Mouse (Mus musculus) midbrain, embryonic 13.5 days (tissue): ENCODE measurements around the gene Acvr1b. TPM values are rescaled to one million over a fixed set of nuclear protein-coding genes. Genes with fewer than 3 reads are reported as not detected.

Source experiments
- ATAC-seq: fragments of 200-750 bp; cut with Nextera tagmentation; 2 replicates; pipeline ENCODE4 v1.8.0; 2017; ENCODE audit warnings: mild to moderate bottlenecking, moderate TSS enrichment, moderate library complexity
- H3K27ac ChIP-seq: fragments of 300-500 bp; sonication (generic); 2 replicates; pipeline ENCODE4 v1.5.1; 2015; ENCODE audit warnings: inconsistent platforms, mild to moderate bottlenecking, moderate library complexity
- H3K27me3 ChIP-seq: fragments of 300-500 bp; sonication (generic); 2 replicates; pipeline ENCODE4 v1.6.1; 2015; ENCODE audit warnings: mild to moderate bottlenecking, inconsistent platforms
- H3K36me3 ChIP-seq: fragments of 300-500 bp; sonication (generic); 2 replicates; pipeline ENCODE4 v1.6.1; 2015; ENCODE audit warnings: mild to moderate bottlenecking, inconsistent platforms
- H3K4me1 ChIP-seq: fragments of 300-500 bp; sonication (generic); replicated peaks from 2 replicates; pipeline ENCODE4 v1.6.1; 2015; ENCODE audit warnings: inconsistent platforms
- H3K4me2 ChIP-seq: fragments of 300-500 bp; sonication (generic); replicated peaks from 2 replicates; pipeline ENCODE4 v1.6.1; 2015; ENCODE audit warnings: moderate library complexity, mild to moderate bottlenecking, inconsistent platforms
- H3K4me3 ChIP-seq: fragments of 300-500 bp; sonication (generic); replicated peaks from 2 replicates; pipeline ENCODE4 v1.5.1; 2015; ENCODE audit warnings: mild to moderate bottlenecking, inconsistent platforms
- H3K9ac ChIP-seq: fragments of 300-500 bp; sonication (generic); replicated peaks from 2 replicates; pipeline ENCODE4 v1.6.1; 2015; ENCODE audit warnings: mild to moderate bottlenecking, inconsistent platforms
- H3K9me3 ChIP-seq: fragments of 300-500 bp; sonication (generic); 2 replicates; pipeline ENCODE4 v1.6.1; 2016; ENCODE audit warnings: mild to moderate bottlenecking, inconsistent platforms
- WGBS: fragments of 180-500 bp; shearing (Covaris S2); methylation state at CpG from one replicate; pipeline ENCODE4 v1.1.7; 2015; 5-methylcytosine and 5-hydroxymethylcytosine counted together
- polyA plus RNA-seq: library from polyadenylated mRNA; unstranded; fragments of >200 nt; fragmentation: Nextera tagmentation; extraction: Ambion mirVana; gene quantifications from 2 replicates; pipeline ENCODE4 v1.2.1, GENCODE M21; 2015

Gene Acvr1b
- polyA plus RNA-seq, 1 experiment from 2014 or later: 19.2 TPM

- no peaks in the 10 kb centered on the region for H3K9me3 ChIP-seq
- no peaks in the 10 kb centered on the region for H3K36me3 ChIP-seq
- peaks cover 19% of the 10 kb centered on the region for H3K4me1 ChIP-seq
- ATAC-seq: no peak
- H3K4me3 ChIP-seq: no peak overlapping the region
- no peak overlapping the region for H3K4me2 ChIP-seq
- H3K9ac ChIP-seq: no peak overlapping the region
- peaks cover 24% of the 10 kb centered on the region for H3K27me3 ChIP-seq
- H3K27ac ChIP-seq: no peak overlapping the region
- WGBS: 66% methylated on average over 11 of the region's 11 CpGs
These were observed 6.3 kb upstream of the Acvr1b start for GRCm38 (mm10) chr15:101167553-101167952.

GRCm38 (mm10) chr15:101169910-101170309 lies 4.0 kb upstream of the Acvr1b start:
- Histone ChIP-seq H3K27me3 (peaks cover 28% of the 10 kb centered on the region), H3K4me2 (no peak overlapping the region), H3K4me1 (no peaks in the 10 kb centered on the region), H3K36me3 (no peaks in the 10 kb centered on the region), H3K4me3 (no peak overlapping the region), H3K27ac (no peak overlapping the region), H3K9ac (no peak overlapping the region), H3K9me3 (no peaks in the 10 kb centered on the region)
- no peak for ATAC-seq
- 89% methylated on average over 5 of the region's 5 CpGs for WGBS

- peaks cover 2% of the 10 kb centered on the region for H3K4me1 ChIP-seq
- no peaks in the 10 kb centered on the region for H3K9me3 ChIP-seq
- H3K27ac ChIP-seq: no peak overlapping the region
- H3K27me3 ChIP-seq: peaks cover 28% of the 10 kb centered on the region
- 79% methylated on average over 10 of the region's 10 CpGs for WGBS
- no peak for ATAC-seq
- no peak overlapping the region for H3K4me2 ChIP-seq
- H3K9ac ChIP-seq: no peak overlapping the region
- no peaks in the 10 kb centered on the region for H3K36me3 ChIP-seq
- H3K4me3 ChIP-seq: no peak overlapping the region
These were observed 3.4 kb upstream of the Acvr1b start for GRCm38 (mm10) chr15:101170413-101170980.

GRCm38 (mm10) chr15:101171272-101171671 lies 2.6 kb upstream of the Acvr1b start:
- no peak overlapping the region for H3K4me3 ChIP-seq
- no peaks in the 10 kb centered on the region for H3K9me3 ChIP-seq
- no peak overlapping the region for H3K9ac ChIP-seq
- ATAC-seq: no peak
- H3K27me3 ChIP-seq: peaks cover 28% of the 10 kb centered on the region
- peaks cover 10% of the 10 kb centered on the region for H3K4me1 ChIP-seq
- 77% methylated on average over 4 of the region's 4 CpGs for WGBS
- no peak overlapping the region for H3K4me2 ChIP-seq
- no peak overlapping the region for H3K27ac ChIP-seq
- no peaks in the 10 kb centered on the region for H3K36me3 ChIP-seq

GRCm38 (mm10) chr15:101172016-101172415 lies 1.9 kb upstream of the Acvr1b start:
- no peaks in the 10 kb centered on the region for H3K9me3 ChIP-seq
- no peak for ATAC-seq
- 91% methylated on average over 2 of the region's 2 CpGs for WGBS

GRCm38 (mm10) chr15:101174294-101175130 lies 645 bp downstream of the Acvr1b start:
- peak overlapping the region; percentile 80 for H3K4me2 ChIP-seq
- H3K36me3 ChIP-seq: no peaks in the 10 kb centered on the region
- peak overlapping the region; percentile 98 for H3K9ac ChIP-seq
- ATAC-seq: peak; percentile 78
- peak overlapping the region; percentile 71 for H3K4me3 ChIP-seq
- WGBS: under 1% methylated on average over 43 of the region's 46 CpGs
- peaks cover 22% of the 10 kb centered on the region for H3K27me3 ChIP-seq
- H3K27ac ChIP-seq: peak overlapping the region; percentile 89
- peaks cover 41% of the 10 kb centered on the region for H3K4me1 ChIP-seq
- H3K9me3 ChIP-seq: no peaks in the 10 kb centered on the region

More at GRCm38 (mm10) chr15:101172016-101172415, 1.9 kb upstream of the Acvr1b start:
- no peak overlapping the region for H3K4me3 ChIP-seq
- H3K27me3 ChIP-seq: peaks cover 28% of the 10 kb centered on the region
- H3K27ac ChIP-seq: no peak overlapping the region
- peaks cover 17% of the 10 kb centered on the region for H3K4me1 ChIP-seq
- no peak overlapping the region for H3K4me2 ChIP-seq
- H3K36me3 ChIP-seq: no peaks in the 10 kb centered on the region
- H3K9ac ChIP-seq: no peak overlapping the region

- Histone ChIP-seq H3K36me3 (no peaks in the 10 kb centered on the region), H3K4me3 (peak overlapping the region; percentile 71), H3K27ac (peak overlapping the region; percentile 89), H3K4me2 (peak overlapping the region; percentile 80), H3K4me1 (peaks cover 47% of the 10 kb centered on the region), H3K27me3 (peaks cover 21% of the 10 kb centered on the region), H3K9me3 (no peaks in the 10 kb centered on the region), H3K9ac (peak overlapping the region; percentile 98)
- no peak for ATAC-seq
- WGBS: 13% methylated on average over 5 of the region's 5 CpGs
These were observed 1.2 kb downstream of the Acvr1b start for GRCm38 (mm10) chr15:101175131-101175460.

- H3K4me3 ChIP-seq: peak overlapping the region; percentile 71
- 20% methylated on average over 17 of the region's 17 CpGs for WGBS
- H3K36me3 ChIP-seq: no peaks in the 10 kb centered on the region
- H3K4me1 ChIP-seq: peaks cover 54% of the 10 kb centered on the region
- H3K27me3 ChIP-seq: peaks cover 18% of the 10 kb centered on the region
- ATAC-seq: no peak
- peak overlapping the region; percentile 98 for H3K9ac ChIP-seq
- peak overlapping the region; percentile 80 for H3K4me2 ChIP-seq
- H3K9me3 ChIP-seq: no peaks in the 10 kb centered on the region
- peak overlapping the region; percentile 89 for H3K27ac ChIP-seq
These were observed 1.9 kb downstream of the Acvr1b start for GRCm38 (mm10) chr15:101175613-101176283.

- peak overlapping the region; percentile 98 for H3K9ac ChIP-seq
- no peak overlapping the region for H3K27ac ChIP-seq
- H3K27me3 ChIP-seq: peaks cover 16% of the 10 kb centered on the region
- H3K9me3 ChIP-seq: no peaks in the 10 kb centered on the region
- ATAC-seq: no peak
- H3K4me1 ChIP-seq: peaks cover 59% of the 10 kb centered on the region
- H3K36me3 ChIP-seq: no peaks in the 10 kb centered on the region
- H3K4me2 ChIP-seq: peak overlapping the region; percentile 80
- 56% methylated on average over 3 of the region's 3 CpGs for WGBS
- peak overlapping the region; percentile 71 for H3K4me3 ChIP-seq
These were observed 2.4 kb downstream of the Acvr1b start for GRCm38 (mm10) chr15:101176284-101176680.

GRCm38 (mm10) chr15:101176795-101177691 lies 3.2 kb downstream of the Acvr1b start:
- peak overlapping the region; percentile 98; the same call in 1 of the 2 replicates for H3K9ac ChIP-seq
- 73% methylated on average over 8 of the region's 8 CpGs for WGBS
- no peaks in the 10 kb centered on the region for H3K36me3 ChIP-seq
- 0 out of 2 replicates have a peak overlapping the region, but pooled peaks have one; percentile 71 for H3K4me3 ChIP-seq
- peaks cover 9% of the 10 kb centered on the region for H3K27me3 ChIP-seq
- H3K4me1 ChIP-seq: peaks cover 65% of the 10 kb centered on the region
- peak overlapping the region; percentile 80 for H3K4me2 ChIP-seq
- no peaks in the 10 kb centered on the region for H3K9me3 ChIP-seq
- ATAC-seq: no peak
- no peak overlapping the region for H3K27ac ChIP-seq

- no peak overlapping the region for H3K9ac ChIP-seq
- H3K27ac ChIP-seq: no peak overlapping the region
- peaks cover 74% of the 10 kb centered on the region for H3K4me1 ChIP-seq
- H3K27me3 ChIP-seq: no peaks in the 10 kb centered on the region
- 0 out of 2 replicates have a peak, but pooled peaks cover 2% of the 10 kb centered on the region for H3K9me3 ChIP-seq
- H3K4me3 ChIP-seq: no peak overlapping the region
- ATAC-seq: no peak
- 81% methylated on average over 15 of the region's 15 CpGs for WGBS
- peaks cover 8% of the 10 kb centered on the region for H3K36me3 ChIP-seq
- no peak overlapping the region for H3K4me2 ChIP-seq
These were observed 6.7 kb downstream of the Acvr1b start for GRCm38 (mm10) chr15:101180363-101181105.
